Mouse (Mus musculus) subcutaneous adipose tissue, adult 2 months (tissue): ENCODE data around the gene Tmem135. TPM values are rescaled to one million over a fixed set of nuclear protein-coding genes. Genes with fewer than 3 reads are reported as not detected.

Source experiments
- polyA plus RNA-seq: library from polyadenylated mRNA; depleted of rRNA; stranded (reverse); fragments of >200 nt; gene quantifications from 2 replicates; pipeline ENCODE4 v1.2.3, GENCODE M21; 2012; ENCODE audit warnings: low replicate concordance; rRNA removed

Gene Tmem135
- 93.4 and 257 TPM in 2 replicates for polyA plus RNA-seq

DNA sequence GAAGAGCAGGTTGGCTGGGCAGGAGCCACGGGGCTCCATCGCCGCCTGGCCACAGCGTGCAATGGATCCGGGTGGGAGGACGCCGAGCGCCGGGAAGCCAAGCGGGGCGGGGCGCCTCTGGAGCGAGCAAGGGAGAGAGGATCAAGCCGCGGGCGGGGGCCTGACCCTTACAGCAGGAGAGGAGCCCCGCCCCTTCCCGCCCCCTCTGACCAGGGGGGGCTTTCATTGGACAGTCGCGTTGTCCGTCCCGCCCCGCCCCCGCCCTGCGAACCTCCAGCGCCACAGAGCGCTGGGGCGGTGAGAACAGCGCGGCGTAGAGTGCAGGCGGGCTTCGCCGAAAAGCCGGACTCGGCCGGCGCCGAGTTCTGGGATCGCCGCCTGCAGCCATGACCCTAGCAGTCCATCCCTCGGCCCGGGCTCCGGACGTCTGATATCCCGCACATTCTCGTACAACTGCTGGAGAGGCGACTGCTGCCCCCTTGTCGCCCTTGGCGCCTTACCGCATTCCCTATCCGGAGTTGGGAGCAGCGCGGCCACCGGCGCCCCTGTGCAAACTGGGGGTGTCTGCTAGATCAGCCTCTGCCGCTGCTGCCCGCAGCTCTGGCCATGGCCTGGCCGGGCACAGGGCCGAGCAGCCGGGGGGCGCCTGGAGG lies at the start of gene Tmem135, which contains the start of gene Fzd4:
TSS of gene Tmem135 (minus strand) at position 142 of the 653 bp plus-strand sequence.
TSS of gene Fzd4 (plus strand) at position 275 of the 653 bp plus-strand sequence.

Other genes starting within 250 kb of the Tmem135 start
- gene Fzd4, start 133 bp upstream of the Tmem135 start, polyA plus RNA-seq, result 31.7 and 145 TPM in 2 replicates
- 239 and 548 TPM in 2 replicates for gene Prss23, start 123.0 kb upstream of the Tmem135 start, polyA plus RNA-seq
- gene Me3, start 228.2 kb upstream of the Tmem135 start, polyA plus RNA-seq, result 4.0 and 16.5 TPM in 2 replicates